9 mouse cellular contexts compared by ENCODE assay signal in the genomic region with DNA sequence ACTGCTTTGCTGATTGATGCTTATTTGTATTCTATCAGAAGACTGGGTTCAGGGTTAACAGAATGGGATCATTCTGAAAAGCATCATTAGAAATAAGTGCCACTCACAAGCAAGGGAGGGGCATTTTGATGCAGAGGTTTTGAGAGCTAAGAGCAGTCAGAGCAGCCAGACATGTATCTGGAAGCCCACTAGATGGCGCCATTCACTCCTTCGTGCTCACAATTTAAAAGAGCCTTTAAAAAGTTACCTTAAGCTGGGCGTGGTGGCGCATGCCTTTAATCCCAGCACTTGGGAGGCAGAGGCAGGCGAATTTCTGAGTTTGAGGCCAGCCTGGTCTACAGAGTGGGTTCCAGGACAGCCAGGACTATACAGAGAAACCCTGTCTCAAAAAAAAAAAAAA. TPM values are rescaled to one million over a fixed set of nuclear protein-coding genes. Genes with fewer than 3 reads are reported as not detected.
DNase-seq lines count a peak whose midpoint lies in the region; ATAC-seq and TF ChIP-seq lines count a peak whose summit lies in the region.
"Not testable (repeated sequence)": the region's sequence is repeated elsewhere in the genome, so short reads cannot be mapped to it uniquely, and the experiment has no call there.
"Had no signal": no experiment of that assay in that cellular context is flagged by ENCODE, and none has a peak within 500 bp of the region (broad histone marks: within the 10 kb centered on the region; RNA-seq: fewer than 3 reads in every experiment).

No protein-coding gene starts in this region.

- WGBS in limb, embryonic 10.5 days, result 44% methylated on average over 5 of the region's 5 CpGs
- 46% methylated on average over 5 of the region's 5 CpGs for WGBS in midbrain, postnatal 0 days

- intact Hi-C loops in gastrocnemius, adult 2 months (cut with DNase I), result loop anchor here (10.0 kb wide), 2 partner anchors 237 to 253 kb away; no protein-coding TSS in a partner anchor

- H3K4me1 ChIP-seq in limb, embryonic 10.5 days; midbrain, postnatal 0 days (ENCODE audit: insufficient read depth, low read length): not testable (repeated sequence)

- ATAC-seq in midbrain, postnatal 0 days (ENCODE audit: low FRiP score), result not testable (repeated sequence)

- not testable (repeated sequence) for H3K4me2 ChIP-seq in midbrain, postnatal 0 days (ENCODE audit: low read depth, low read length, poor library complexity, severe bottlenecking)

- not testable (repeated sequence) for H3K27ac ChIP-seq in gastrocnemius, adult 2 months; limb, embryonic 10.5 days; midbrain, postnatal 0 days (ENCODE audit: low read depth, low read length)

- not testable (repeated sequence) for H3K36me3 ChIP-seq in limb, embryonic 10.5 days; midbrain, postnatal 0 days (ENCODE audit: insufficient read depth, low read length)

- H3K9me3 ChIP-seq in limb, embryonic 10.5 days (replicated peaks); midbrain, postnatal 0 days (ENCODE audit: low read length): not testable (repeated sequence)

- TF ChIP-seq CTCF in gastrocnemius, adult 2 months (IDR thresholded peaks at IDR 0.05), result peak; percentile 80
- TF ChIP-seq CTCF in midbrain, postnatal 0 days (IDR thresholded peaks at IDR 0.05), result peak; percentile 73

- not testable (repeated sequence) for H3K27me3 ChIP-seq in limb, embryonic 10.5 days (ENCODE audit: low read depth, poor library complexity, severe bottlenecking); midbrain, postnatal 0 days (ENCODE audit: insufficient read depth, low read length)

- H3K4me3 ChIP-seq in gastrocnemius, adult 2 months; limb, embryonic 10.5 days; midbrain, postnatal 0 days (ENCODE audit: low read depth, low read length): not testable (repeated sequence)

- H3K9ac ChIP-seq in midbrain, postnatal 0 days (replicated peaks; ENCODE audit: low read length, poor library complexity, severe bottlenecking), result not testable (repeated sequence)

- peak; percentile 80 for DNase-seq in A20 (ENCODE audit: low read depth, low spot score)
- peak; percentile 84 for DNase-seq in adipocyte (ENCODE audit: low spot score)
- DNase-seq in cerebellum, postnatal 25 days, result peak; percentile 22 to 61
- peak; percentile 51 for DNase-seq in gastrocnemius, adult 2 months
- peak; percentile 52 for DNase-seq in kidney, adult 18-20 months
- DNase-seq in limb, embryonic 10.5 days (ENCODE audit: low spot score), result peak; percentile 53
- DNase-seq in midbrain, postnatal 0 days (ENCODE audit: low spot score), result peak; percentile 76
- DNase-seq in spleen, postnatal 14 days (ENCODE audit: low spot score in 2 of 2), result peak; percentile 30 to 53

RNA-seq across cellular contexts. Expression of a gene that starts 26.9 kb away (rescaled TPM):
- 1 to 10 TPM; 4.1 to 4.8 TPM for total RNA-seq in gastrocnemius, adult 2 months (2021)
- polyA plus RNA-seq in limb, embryonic 10.5 days (2016; fragmentation: Nextera tagmentation; extraction: Ambion mirVana), result 0.24 TPM in 1 of 2 replicates, not detected in the other
- total RNA-seq in midbrain, postnatal 0 days (2014; rRNA removed), result 1.5 TPM in 1 of 2 replicates, not detected in the other
- not detected in 2 replicates for polyA plus RNA-seq in midbrain, postnatal 0 days (2015; fragmentation: Nextera tagmentation; extraction: Ambion mirVana)
- polyA plus RNA-seq: intestine, embryonic 14.5 days had no signal
